Mouse (Mus musculus) T-helper 17 cell (primary cell): ENCODE measurements at regions not wholly inside any gene's neighbourhood (a gene's known extent, or its start where the extent isn't known, plus 50 kb on each side); places are given as distances from the start of the nearest gene placed in this dataset.

Experiments used
- in situ Hi-C, 2 experiments: fragments of 300-600 bp; cut with MboI, MseI; formaldehyde crosslinking; loops; 1 replicate in 1 of 2; 2 replicates in 1 of 2; pipeline ENCODE4 v1.15.1; 2025; ENCODE audit warnings: high pct_unique_total_duplicates in 2 of 2

DNA sequence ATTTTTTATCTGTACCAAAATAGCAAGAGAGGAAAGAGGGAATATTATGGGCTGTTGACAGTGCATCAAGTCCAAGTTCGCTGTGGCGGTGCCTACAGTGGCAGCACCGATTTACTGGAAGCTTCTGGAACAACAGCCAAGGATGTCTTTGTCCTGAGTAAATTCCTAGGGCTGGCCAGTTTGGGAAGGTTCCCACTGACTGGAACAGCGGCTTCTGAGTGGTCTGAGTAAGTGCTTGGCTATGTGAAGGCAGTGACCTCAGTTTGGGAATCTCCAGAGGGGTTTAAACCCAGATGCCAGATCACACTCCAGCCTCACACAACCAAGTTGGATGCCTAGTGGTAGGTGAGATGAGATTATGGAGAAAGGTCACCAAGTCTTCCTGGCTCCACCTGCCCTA lies 84.4 kb upstream of the Slc7a14 start:
- in situ Hi-C loops: no loop called here

DNA sequence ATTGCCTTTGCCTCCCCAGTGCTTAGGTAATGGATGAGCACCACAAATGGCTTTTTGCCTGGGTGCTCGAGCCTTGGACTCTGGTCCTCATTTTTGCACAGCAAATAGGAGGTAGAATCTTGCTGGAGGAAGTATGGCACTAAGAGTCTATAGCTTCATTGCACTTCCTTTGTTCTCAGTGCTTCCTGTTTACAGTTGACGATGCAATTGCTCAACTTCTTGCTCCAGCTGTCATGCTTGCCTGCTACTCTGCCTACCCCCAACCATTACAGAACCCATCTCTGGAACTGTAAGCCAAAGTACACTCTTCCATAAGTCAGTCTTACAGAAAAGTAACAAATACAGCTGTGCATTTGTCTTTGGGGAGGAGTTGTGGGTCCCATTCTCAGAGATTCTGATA lies 79.8 kb upstream of the Slc7a14 start:
- in situ Hi-C loops: no loop called here

DNA sequence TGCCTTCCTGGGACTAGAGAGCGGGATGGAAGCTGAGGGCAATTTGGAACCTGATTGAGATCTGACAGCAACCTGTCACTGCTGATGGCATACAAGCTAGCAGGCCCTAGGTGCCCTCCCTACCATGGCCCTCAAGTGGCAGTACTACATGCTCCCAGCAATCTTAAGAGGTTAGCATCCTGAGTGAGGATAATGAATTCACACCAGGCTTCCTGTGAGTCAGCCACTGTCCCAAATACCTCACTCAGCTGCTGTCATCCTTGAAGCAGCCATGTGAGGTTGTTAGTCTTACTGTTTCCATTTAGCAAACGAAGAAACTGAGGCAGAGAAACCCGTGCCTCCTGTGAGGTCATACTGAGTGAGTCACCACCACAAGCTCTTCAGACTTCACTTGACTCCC lies 65.5 kb upstream of the Slc7a14 start:
- in situ Hi-C loops: no loop called here

DNA sequence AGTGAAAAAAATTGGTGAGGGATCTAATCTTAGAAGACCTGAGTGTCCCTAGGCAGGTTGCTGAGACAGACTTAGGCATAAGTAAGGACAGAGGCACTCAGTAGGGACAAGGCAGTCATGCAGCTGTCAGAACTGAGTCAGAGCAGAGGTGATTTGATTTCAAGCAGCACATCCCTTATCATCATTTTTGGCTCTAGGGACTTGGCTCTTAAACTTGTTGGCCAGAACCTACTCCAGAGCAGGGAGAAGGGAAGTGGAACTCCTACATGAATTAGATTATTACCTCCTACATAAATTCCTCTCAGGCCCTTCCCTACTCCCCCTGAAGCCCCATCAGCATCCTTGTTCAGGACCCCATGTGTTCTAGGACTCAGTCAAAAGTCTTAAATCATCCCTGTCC lies 63.9 kb upstream of the Slc7a14 start:
- in situ Hi-C loops: loop anchor here in 1 of 2 experiments (5.0 kb wide), 1 partner anchor 693 kb away; no protein-coding TSS in a partner anchor

DNA sequence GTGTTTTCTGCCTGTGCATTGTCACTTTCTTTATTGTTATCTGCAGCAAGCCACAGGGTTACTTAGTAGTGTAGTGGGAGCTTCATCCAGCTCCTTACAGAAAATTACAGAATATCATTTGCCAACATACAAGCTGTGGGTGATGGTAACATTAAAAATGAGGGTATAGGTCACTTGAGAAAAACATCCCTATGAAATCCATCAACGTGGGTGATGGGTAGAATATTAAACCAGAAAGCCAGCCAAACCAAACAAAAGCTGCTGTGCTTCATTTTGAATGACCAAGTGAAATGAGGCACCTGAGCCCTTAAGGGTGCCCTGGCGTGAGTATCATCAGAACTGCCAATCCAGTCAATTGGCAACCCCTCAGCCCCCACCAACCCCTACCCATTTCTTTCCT lies 58.1 kb upstream of the Slc7a14 start:
- in situ Hi-C loops: no loop called here
